Mouse (Mus musculus): ENCODE measurements at regions not wholly inside any gene's neighbourhood (a gene's known extent, or its start where the extent isn't known, plus 50 kb on each side); places are given as distances from the start of the nearest gene placed in this dataset.

- TF ChIP-seq CTCF (IDR thresholded peaks at IDR 0.05; ENCODE audit: borderline replicate concordance, insufficient read depth, low read length): no peak
- TF ChIP-seq POLR2A (IDR thresholded peaks at IDR 0.05; ENCODE audit: low read depth, low read length): no peak
These were observed 94.2 kb upstream of the Tut7 start for GRCm38 (mm10) chr13:59917185-59917584.
